24 mouse cellular contexts compared by ENCODE assay signal in the genomic region with DNA sequence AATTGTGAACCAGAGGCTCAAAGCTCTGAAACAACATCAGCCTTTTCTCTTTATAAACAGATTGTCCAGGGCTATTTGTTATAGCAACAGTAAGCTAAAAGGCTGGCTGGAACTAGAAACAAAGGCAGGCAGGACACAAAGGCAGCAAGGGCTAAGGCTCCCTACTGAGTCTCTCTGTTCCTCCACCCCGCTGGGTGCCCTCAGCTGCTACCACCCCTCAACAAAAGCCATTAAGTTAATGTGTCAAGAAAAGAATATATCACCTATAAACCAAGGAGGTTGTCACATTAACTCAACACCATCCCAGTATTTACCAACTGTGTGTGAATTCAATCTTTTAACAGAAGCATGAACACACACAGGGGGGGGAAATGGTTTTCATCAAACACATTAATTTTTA.
"Had no signal": no experiment of that assay in that cellular context is flagged by ENCODE, and none has a peak within 500 bp of the region (broad histone marks: within the 10 kb centered on the region; RNA-seq: fewer than 3 reads in every experiment).

No protein-coding gene starts in this region.

- H3K9me3 ChIP-seq: heart, embryonic 10.5 days; heart, embryonic 12.5 days; hindbrain, embryonic 10.5 days; hindbrain, embryonic 12.5 days; intestine, embryonic 15.5 days; limb, embryonic 13.5 days; limb, embryonic 15.5 days; liver, embryonic 12.5 days had no signal

- DNase-seq: gastrocnemius, adult 2 months; gastrocnemius, postnatal 10 days; gastrocnemius, postnatal 25 days; heart, adult 18-20 months; heart, postnatal 10 days; heart, postnatal 4 days; kidney, adult 18-20 months; layer of hippocampus, postnatal 36 days; left cerebral cortex, postnatal 4 days had no signal

- H3K36me3 ChIP-seq: heart, embryonic 10.5 days; heart, embryonic 12.5 days; hindbrain, embryonic 10.5 days; hindbrain, embryonic 12.5 days; intestine, embryonic 15.5 days; limb, embryonic 13.5 days; limb, embryonic 15.5 days; liver, embryonic 12.5 days had no signal

- H3K4me3 ChIP-seq: gastrocnemius, adult 2 months; heart, embryonic 10.5 days; heart, embryonic 12.5 days; hindbrain, embryonic 10.5 days; hindbrain, embryonic 12.5 days; intestine, embryonic 15.5 days; layer of hippocampus, adult 2 months; limb, embryonic 13.5 days; limb, embryonic 15.5 days; liver, embryonic 12.5 days had no signal

- H3K27me3 ChIP-seq: heart, embryonic 12.5 days; hindbrain, embryonic 12.5 days; intestine, embryonic 15.5 days; limb, embryonic 13.5 days; limb, embryonic 15.5 days; liver, embryonic 12.5 days had no signal

- H3K27ac ChIP-seq: gastrocnemius, adult 2 months; heart, embryonic 10.5 days; hindbrain, embryonic 10.5 days; hindbrain, embryonic 12.5 days; intestine, embryonic 15.5 days; kidney, postnatal 0 days; layer of hippocampus, adult 2 months; limb, embryonic 13.5 days; limb, embryonic 15.5 days; liver, embryonic 12.5 days; liver, embryonic 14.5 days had no signal

- ATAC-seq: hindbrain, embryonic 16.5 days; inflammation-experienced regulatory T-cells, adult 6 months; intestine, embryonic 15.5 days; intestine, postnatal 0 days; liver, embryonic 12.5 days had no signal

- H3K9ac ChIP-seq: heart, embryonic 12.5 days; hindbrain, embryonic 12.5 days; hindbrain, embryonic 14.5 days; intestine, embryonic 15.5 days; limb, embryonic 13.5 days; limb, embryonic 15.5 days; liver, embryonic 12.5 days; liver, embryonic 14.5 days had no signal

- H3K4me2 ChIP-seq: heart, embryonic 12.5 days; hindbrain, embryonic 12.5 days; hindbrain, embryonic 14.5 days; intestine, embryonic 15.5 days; limb, embryonic 13.5 days; limb, embryonic 15.5 days; liver, embryonic 12.5 days had no signal

- H3K4me1 ChIP-seq: heart, embryonic 10.5 days; heart, embryonic 12.5 days; intestine, embryonic 15.5 days; liver, embryonic 12.5 days had no signal
